Mouse (Mus musculus) retina, embryonic 14.5 days (tissue): ENCODE data around the gene Rpf2.

ENCODE experiments used
- DNase-seq: peaks from one replicate; pipeline ENCODE4 v3.0.0-alpha.2; 2015; ENCODE audit warnings: low spot score

The Rpf2 gene

GRCm38 (mm10) chr10:40247166-40247716 lies 405 bp upstream of the Rpf2 start:
- DNase-seq = no peak

DNA sequence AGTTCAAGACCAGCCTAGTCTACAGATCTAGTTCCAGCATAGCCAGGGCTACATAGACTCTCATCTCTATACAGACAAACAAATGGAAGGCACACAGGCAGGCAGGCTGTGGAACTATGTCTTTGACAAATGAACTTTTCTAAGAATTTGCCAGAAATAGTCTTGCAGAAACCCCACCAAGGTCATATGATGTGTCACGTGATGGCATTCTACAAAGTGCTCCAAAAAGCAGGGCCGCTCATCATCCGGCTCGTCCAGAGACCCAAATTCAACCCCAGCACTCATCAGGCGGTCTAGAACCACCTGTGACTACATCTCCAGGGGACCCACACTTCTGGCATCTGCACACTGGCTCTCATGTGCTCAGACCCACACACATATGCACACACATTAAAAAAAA lies 9.0 kb downstream of the Rpf2 start:
- no peak for DNase-seq

DNA sequence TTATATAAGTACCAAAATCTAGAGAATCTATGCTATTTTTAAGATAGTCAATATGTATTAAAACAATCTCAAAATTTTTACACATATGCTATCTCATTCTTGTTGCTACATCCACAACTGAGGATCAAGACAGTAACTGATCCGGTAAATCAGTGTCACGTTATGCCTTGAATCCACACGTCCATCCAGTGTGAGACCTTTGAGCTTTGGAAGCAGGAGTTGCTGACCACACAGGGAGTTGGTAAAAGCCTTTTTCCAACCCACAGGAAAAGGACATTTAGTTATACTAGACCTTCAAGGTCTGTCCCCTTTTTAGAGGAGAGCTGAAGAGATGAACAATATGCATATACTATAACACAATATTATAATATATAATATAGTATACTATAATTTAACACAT lies 13.6 kb downstream of the Rpf2 start:
- no peak for DNase-seq

GRCm38 (mm10) chr10:40232442-40232841 lies 14.4 kb downstream of the Rpf2 start:
- DNase-seq = no peak

DNA sequence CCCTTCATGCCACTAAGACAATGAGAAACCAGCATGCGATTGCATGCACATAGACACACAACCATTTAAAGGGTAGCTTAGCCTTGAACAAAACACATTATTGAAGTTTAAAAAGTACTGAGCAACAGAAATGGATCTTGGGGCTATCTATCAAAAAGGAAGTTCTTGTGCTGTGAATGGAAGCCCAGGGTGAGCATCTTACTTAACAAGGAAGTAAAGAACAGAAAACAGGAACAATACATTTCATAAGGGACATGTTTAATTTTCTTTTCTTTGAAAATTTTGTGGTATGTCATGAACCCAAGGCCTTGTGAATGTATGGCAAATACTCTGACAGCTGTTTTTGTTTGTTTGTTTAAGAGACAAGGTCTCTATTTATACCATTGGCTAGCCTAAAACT lies 17.1 kb downstream of the Rpf2 start:
- DNase-seq = no peak

DNA sequence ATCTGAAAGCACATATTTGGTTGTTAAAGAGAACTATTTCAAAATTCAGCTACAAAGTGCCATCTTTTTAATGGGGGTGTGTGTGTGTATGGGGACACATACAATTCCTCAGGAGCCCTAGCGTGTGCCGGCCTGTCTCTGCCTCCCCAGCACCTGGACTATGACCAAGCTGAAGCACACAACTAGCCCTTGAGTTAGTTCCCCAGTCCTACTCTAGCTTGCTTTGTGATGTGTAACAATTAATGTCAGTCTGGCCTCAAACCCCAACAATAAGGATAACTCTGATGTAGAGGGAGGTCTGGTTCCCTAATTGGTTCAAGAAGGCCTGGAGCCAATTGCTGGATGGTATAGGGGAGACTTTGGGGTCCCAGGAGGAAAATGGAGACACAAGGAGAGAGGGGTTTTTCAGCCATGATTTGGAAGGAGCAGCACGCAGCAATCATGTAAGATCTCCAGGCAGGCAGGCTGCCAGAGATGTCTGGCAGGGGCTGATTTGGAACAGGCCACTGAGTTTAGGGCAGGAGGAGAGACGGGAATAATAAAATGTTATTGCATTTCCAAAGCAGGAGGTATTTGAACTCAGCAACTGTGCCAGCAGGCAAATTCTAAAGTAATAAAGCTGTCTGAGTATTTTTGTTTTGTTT lies 19.1 kb downstream of the Rpf2 start:
- DNase-seq = no peak

DNA sequence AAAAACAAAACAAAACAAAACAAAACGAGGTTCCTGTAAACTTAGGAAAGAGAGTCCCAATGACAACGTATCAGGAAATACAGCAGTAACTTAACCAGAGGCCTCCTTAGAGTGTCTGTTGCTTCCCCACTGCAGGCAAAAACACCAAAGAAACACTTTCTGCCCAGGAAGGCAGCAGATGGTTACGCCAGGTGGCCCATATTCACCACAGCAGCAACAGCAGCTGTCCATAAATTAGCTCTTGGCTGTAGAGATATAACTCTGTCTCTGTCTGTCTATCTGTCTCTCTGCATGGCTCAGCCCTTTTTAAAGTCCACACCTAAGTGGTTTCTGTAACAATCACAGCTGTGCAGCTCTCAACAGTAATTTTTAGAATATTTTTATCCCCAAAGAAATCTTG lies 28.0 kb downstream of the Rpf2 start:
- no peak for DNase-seq

DNA sequence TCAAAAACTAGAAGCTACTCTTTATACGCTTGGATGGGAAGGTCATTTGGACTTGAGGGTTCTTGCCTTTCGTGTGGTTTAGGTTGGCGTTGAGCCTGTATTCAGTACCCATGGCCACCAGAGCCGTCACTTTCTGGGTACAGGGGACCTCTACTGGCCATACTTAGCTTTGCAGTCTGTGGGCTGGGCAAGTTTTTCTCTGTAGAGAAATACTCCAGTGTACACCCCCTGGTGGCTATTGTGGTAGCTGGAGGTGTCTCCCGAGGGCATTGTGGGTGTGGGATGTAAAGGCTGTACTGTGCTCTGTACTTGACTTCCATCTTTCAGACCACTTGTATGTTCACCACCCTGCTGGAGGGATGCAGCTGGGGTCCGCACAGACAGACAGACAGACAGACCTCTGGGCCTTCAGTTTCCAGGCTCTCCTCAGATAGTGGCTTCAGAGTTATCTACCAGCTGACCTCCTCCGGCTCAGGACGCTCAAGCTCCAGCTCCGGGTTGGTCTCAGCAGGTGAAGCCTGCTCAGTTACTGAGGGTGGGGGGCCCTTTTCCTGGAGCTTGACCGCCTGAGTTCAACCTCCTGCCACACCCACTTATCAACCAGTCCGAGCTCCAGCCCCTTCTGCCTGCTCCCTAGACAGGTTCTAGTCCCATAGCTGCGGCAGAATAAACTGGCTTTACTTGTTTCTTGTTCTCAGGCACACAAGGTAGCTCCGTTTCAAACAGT lies 34.2 kb downstream of the Rpf2 start:
- peak; percentile 96 for DNase-seq

GRCm38 (mm10) chr10:40195001-40195400 lies 51.8 kb downstream of the Rpf2 start:
- no peak for DNase-seq

GRCm38 (mm10) chr10:40192010-40192935 lies 54.6 kb downstream of the Rpf2 start:
- no peak for DNase-seq

DNA sequence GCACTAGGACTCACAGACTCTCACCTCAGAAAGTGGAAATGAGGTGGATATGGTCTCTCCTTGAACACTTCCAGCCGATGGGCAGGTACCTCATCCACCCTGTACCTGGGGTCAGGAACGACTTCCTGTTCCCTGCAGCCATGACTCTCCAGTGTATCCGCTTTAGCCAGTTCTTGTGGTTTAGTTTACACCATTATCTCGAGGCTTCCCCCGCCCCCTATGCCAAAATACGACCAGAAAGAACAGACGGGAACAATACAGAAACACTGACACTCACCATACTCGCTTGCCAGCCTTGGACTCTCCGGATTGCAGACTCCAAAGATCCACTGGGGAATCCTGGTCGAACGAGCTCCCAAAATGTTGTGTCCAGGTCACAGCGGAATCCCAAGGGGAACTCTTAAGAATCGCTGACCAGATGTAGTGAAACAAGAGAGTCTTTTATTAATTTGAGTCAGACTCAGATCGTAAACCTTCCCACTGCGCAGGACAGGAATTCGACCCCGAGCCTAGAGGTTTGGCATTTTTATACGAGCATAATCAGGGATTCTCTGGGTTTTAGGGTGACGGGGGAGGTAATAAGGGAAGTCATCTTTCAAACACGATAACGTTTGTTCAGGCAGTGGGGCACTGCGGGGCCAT lies 55.4 kb downstream of the Rpf2 start:
- DNase-seq = no peak

GRCm38 (mm10) chr10:40190871-40191270 lies 56.0 kb downstream of the Rpf2 start:
- DNase-seq = no peak

DNA sequence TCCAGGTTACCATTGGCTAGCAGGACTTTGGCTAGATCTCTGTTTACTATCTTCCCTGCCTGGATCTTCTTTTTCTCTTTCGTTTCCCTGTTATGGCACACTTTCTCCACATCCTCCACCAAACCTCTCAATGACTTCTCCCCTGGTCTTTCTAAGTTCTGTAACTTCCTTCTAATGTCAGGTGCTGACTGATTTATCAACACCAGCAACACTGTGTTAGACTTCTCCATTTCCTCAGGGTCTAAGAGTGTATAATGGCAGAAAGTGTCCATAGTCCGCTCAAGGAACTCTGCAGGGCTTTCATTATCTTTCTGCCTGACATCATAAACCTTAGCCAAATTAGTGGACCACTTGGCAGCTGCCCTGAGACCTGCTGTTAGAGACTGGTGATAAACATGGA lies 57.1 kb downstream of the Rpf2 start:
- no peak for DNase-seq

DNA sequence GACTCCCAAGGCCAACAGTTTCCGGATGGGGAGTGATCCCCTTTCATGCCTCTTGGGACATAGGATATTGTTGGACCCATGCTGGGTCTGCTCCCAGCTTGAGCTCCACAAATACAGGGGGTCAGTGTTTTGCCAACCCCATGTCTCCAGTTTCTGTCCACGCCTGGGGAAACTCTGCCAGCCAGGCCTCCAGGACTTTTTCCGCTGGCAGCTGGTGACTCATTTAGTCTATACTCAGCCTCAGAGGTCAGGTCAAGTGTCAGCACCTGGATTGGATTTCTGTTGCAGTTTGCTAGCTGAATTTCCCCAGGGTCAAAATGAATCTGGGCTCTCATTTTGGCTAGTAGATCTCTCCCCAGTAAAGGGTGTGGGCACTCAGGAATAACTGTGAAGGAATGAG lies 58.0 kb downstream of the Rpf2 start:
- no peak for DNase-seq

- DNase-seq = no peak
Measured at GRCm38 (mm10) chr10:40185956-40186355, 60.9 kb downstream of the Rpf2 start.

DNA sequence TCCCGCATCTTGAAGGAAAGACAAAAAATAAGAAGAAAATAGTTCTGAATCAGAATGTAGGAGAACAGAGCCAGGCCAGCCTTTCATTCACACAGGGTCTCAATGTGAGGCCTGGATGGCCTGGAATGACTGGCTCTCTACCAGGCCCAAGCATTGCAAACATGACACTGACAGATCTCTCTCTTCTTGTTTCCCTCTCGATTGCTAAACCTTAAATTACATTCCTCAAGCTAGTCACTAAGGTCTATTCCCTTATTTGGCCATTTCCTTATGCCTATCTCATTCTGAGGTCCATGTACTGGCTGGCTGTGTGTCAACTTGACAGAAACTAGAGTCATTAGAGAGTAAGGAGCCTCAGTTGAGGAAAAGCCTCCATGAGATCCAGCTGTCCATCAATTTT lies 66.8 kb downstream of the Rpf2 start:
- DNase-seq = no peak

DNA sequence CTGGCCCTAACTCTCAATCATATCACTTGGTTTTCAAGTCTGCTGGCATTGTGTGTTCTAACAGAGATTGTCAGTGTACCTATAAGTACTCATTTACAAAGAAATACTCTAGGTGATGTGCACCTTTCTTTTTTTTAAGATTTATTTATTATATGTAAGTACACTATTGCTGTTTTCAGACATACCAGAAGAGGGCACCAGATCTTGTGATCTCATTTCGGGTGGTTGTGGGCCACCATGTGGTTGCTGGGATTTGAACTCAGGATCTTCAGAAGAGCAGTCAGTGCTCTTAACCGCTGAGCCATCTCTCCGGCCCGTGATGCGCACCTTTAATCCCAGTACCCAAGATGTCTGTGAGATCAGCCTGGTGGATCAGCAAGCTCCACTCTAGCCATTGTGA lies 67.7 kb downstream of the Rpf2 start:
- DNase-seq = no peak

DNA sequence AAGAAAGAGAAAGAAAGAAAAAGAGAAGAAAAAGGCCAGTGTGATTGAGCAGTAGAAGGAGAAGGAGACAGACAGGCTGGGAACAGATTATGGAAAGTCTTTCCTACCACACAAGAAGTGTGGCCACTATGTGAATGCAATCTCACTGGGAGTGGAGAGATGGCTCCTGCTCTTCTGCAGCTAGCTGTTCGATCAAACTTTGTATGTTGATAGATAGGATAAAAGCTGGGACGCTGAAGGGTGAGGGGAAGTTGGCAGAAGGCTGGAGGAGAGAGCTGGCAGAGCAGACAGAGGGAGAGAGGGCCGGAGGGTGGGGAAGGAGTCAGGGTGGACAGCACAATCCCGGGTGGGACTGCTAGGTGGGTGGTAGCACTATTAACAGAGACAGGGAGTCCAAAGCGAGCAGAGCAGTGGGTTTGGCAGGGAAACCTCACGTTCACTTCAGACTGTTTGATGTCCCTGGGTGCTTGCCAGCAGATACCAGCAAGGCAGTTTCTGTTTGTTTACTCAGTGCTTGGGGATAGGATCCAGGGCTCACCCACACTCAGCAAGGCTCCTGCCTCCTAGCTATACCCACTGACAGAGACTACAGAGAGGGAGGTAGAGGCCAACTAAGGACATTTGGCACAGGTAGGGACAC lies 69.4 kb downstream of the Rpf2 start:
- DNase-seq = no peak
